Mouse (Mus musculus): ENCODE results near the gene Cracr2b. TPM values are rescaled to one million over a fixed set of nuclear protein-coding genes. Genes with fewer than 3 reads are reported as not detected.

Gene Cracr2b
- total and polyA plus RNA-seq, 3 experiments, result 10.3 to 42.0 (median 12.4) TPM

- no peak for DNase-seq
These were observed 25.3 kb downstream of the Cracr2b start for GRCm38 (mm10) chr7:141486239-141486638.

GRCm38 (mm10) chr7:141487141-141487540 is 26.2 kb downstream of the Cracr2b start:
- DNase-seq, result no peak

GRCm38 (mm10) chr7:141491151-141491550 is 30.3 kb downstream of the Cracr2b start:
- no peak for DNase-seq

GRCm38 (mm10) chr7:141492738-141493137 is 31.8 kb downstream of the Cracr2b start:
- DNase-seq, result no peak

GRCm38 (mm10) chr7:141493729-141494128 is 32.8 kb downstream of the Cracr2b start:
- no peak for DNase-seq

- no peak for DNase-seq
These were observed 34.5 kb downstream of the Cracr2b start for GRCm38 (mm10) chr7:141495379-141495778.

- DNase-seq, result no peak
These were observed 35.0 kb downstream of the Cracr2b start for GRCm38 (mm10) chr7:141495940-141496339.

GRCm38 (mm10) chr7:141497600-141497999 is 36.7 kb downstream of the Cracr2b start:
- DNase-seq, result no peak

GRCm38 (mm10) chr7:141501820-141502555 is 41.1 kb downstream of the Cracr2b start:
- DNase-seq, result peak; percentile 84

GRCm38 (mm10) chr7:141502556-141502905 is 41.6 kb downstream of the Cracr2b start:
- DNase-seq, result no peak

- DNase-seq, result no peak
These were observed 45.4 kb downstream of the Cracr2b start for GRCm38 (mm10) chr7:141506278-141506677.

GRCm38 (mm10) chr7:141508160-141508559 is 47.3 kb downstream of the Cracr2b start:
- no peak for DNase-seq

- DNase-seq, result no peak
These were observed 49.3 kb downstream of the Cracr2b start for GRCm38 (mm10) chr7:141510196-141510595.

- DNase-seq, result no peak
These were observed 49.8 kb downstream of the Cracr2b start for GRCm38 (mm10) chr7:141510681-141511191.

Other genes with a start within 250 kb of the Cracr2b start
- under 1 TPM; 0.17 TPM for gene Lmntd2, start 247.0 kb upstream of the Cracr2b start, total RNA-seq (2021)
- 0.81 and 1.2 TPM in 2 replicates for gene Lmntd2, start 247.0 kb upstream of the Cracr2b start, polyA plus RNA-seq (2012; rRNA removed)
- gene Rassf7, start 245.2 kb upstream of the Cracr2b start, total RNA-seq (2021), result 1 to 10 TPM; 2.0 to 6.0 TPM
- gene Rassf7, start 245.2 kb upstream of the Cracr2b start, polyA plus RNA-seq (2012; rRNA removed), result 14.1 and 18.1 TPM in 2 replicates
- 10 to 100 TPM; 61.0 to 64.5 TPM for gene Phrf1, start 232.3 kb upstream of the Cracr2b start, total RNA-seq (2021)
- 23.5 and 33.7 TPM in 2 replicates for gene Phrf1, start 232.3 kb upstream of the Cracr2b start, polyA plus RNA-seq (2012; rRNA removed)
- 10 to 100 TPM in 1 of 2 experiments, 1 to 10 TPM in 1; 7.4 to 12.2 TPM for gene Irf7, start 194.6 kb upstream of the Cracr2b start, total RNA-seq (2021)
- gene Irf7, start 194.6 kb upstream of the Cracr2b start, polyA plus RNA-seq (2012; rRNA removed), result 155 and 171 TPM in 2 replicates
- 10 to 100 TPM in 1 of 2 experiments, 1 to 10 TPM in 1; 1.9 to 17.1 TPM for gene Cdhr5, start 184.3 kb upstream of the Cracr2b start, total RNA-seq (2021)
- 9.0 and 18.5 TPM in 2 replicates for gene Cdhr5, start 184.3 kb upstream of the Cracr2b start, polyA plus RNA-seq (2012; rRNA removed)
- not detected for gene Sct, start 182.0 kb upstream of the Cracr2b start, total RNA-seq (2021)
- gene Sct, start 182.0 kb upstream of the Cracr2b start, polyA plus RNA-seq (2012; rRNA removed), result 0.93 and 1.2 TPM in 2 replicates
- gene Drd4, start 169.1 kb upstream of the Cracr2b start, total RNA-seq (2021), result under 1 TPM in 1 of 2 experiments, not detected in 1; 0.31 TPM
- 0.62 and 12.1 TPM in 2 replicates for gene Drd4, start 169.1 kb upstream of the Cracr2b start, polyA plus RNA-seq (2012; rRNA removed)
- gene Deaf1, start 133.4 kb upstream of the Cracr2b start, total RNA-seq (2021), result 10 to 100 TPM; 27.8 to 30.5 TPM
- 18.7 and 34.4 TPM in 2 replicates for gene Deaf1, start 133.4 kb upstream of the Cracr2b start, polyA plus RNA-seq (2012; rRNA removed)
- gene Tmem80, start 133.4 kb upstream of the Cracr2b start, total RNA-seq (2021), result 10 to 100 TPM; 26.9 to 34.8 TPM
- 32.7 and 33.5 TPM in 2 replicates for gene Tmem80, start 133.4 kb upstream of the Cracr2b start, polyA plus RNA-seq (2012; rRNA removed)
- 1 to 10 TPM; 2.7 to 3.0 TPM for gene Eps8l2, start 122.2 kb upstream of the Cracr2b start, total RNA-seq (2021)
- 2.6 and 3.8 TPM in 2 replicates for gene Eps8l2, start 122.2 kb upstream of the Cracr2b start, polyA plus RNA-seq (2012; rRNA removed)
- gene Taldo1, start 68.9 kb upstream of the Cracr2b start, total RNA-seq (2021), result 100 to 1,000 TPM; 640 to 700 TPM
- gene Taldo1, start 68.9 kb upstream of the Cracr2b start, polyA plus RNA-seq (2012; rRNA removed), result 260 and 309 TPM in 2 replicates
- gene Gatd1, start 47.0 kb upstream of the Cracr2b start, total RNA-seq (2021), result 10 to 100 TPM; 29.7 to 41.1 TPM
- gene Gatd1, start 47.0 kb upstream of the Cracr2b start, polyA plus RNA-seq (2012; rRNA removed), result 49.5 and 58.2 TPM in 2 replicates
- 1 to 10 TPM; 1.6 to 2.8 TPM for gene Cend1, start 31.6 kb upstream of the Cracr2b start, total RNA-seq (2021)
- gene Cend1, start 31.6 kb upstream of the Cracr2b start, polyA plus RNA-seq (2012; rRNA removed), result 1.00 and 1.2 TPM in 2 replicates
- gene Slc25a22, start 23.2 kb upstream of the Cracr2b start, total RNA-seq (2021), result 100 to 1,000 TPM; 125 to 172 TPM
- gene Slc25a22, start 23.2 kb upstream of the Cracr2b start, polyA plus RNA-seq (2012; rRNA removed), result 234 and 236 TPM in 2 replicates
- gene Pidd1, start 17.1 kb upstream of the Cracr2b start, total RNA-seq (2021), result 1 to 10 TPM; 1.4 to 1.5 TPM
- gene Pidd1, start 17.1 kb upstream of the Cracr2b start, polyA plus RNA-seq (2012; rRNA removed), result 9.2 and 11.2 TPM in 2 replicates
- gene Rplp2, start 13.7 kb upstream of the Cracr2b start, total RNA-seq (2021), result 1,000 to 10,000 TPM in 1 of 2 experiments, 100 to 1,000 TPM in 1; 577 to 1,228 TPM
- 207 and 254 TPM in 2 replicates for gene Rplp2, start 13.7 kb upstream of the Cracr2b start, polyA plus RNA-seq (2012; rRNA removed)
- 1,000 to 10,000 TPM in 1 of 2 experiments, 100 to 1,000 TPM in 1; 905 to 1,265 TPM for gene Pnpla2, start 5.9 kb upstream of the Cracr2b start, total RNA-seq (2021)
- 1,146 and 1,725 TPM in 2 replicates for gene Pnpla2, start 5.9 kb upstream of the Cracr2b start, polyA plus RNA-seq (2012; rRNA removed)
- 100 to 1,000 TPM; 325 to 452 TPM for gene Cd151, start 6.3 kb downstream of the Cracr2b start, total RNA-seq (2021)
- 899 and 918 TPM in 2 replicates for gene Cd151, start 6.3 kb downstream of the Cracr2b start, polyA plus RNA-seq (2012; rRNA removed)
- gene Polr2l, start 14.0 kb downstream of the Cracr2b start, total RNA-seq (2021), result 100 to 1,000 TPM in 1 of 2 experiments, 10 to 100 TPM in 1; 84.4 to 140 TPM
- 68.5 and 71.0 TPM in 2 replicates for gene Polr2l, start 14.0 kb downstream of the Cracr2b start, polyA plus RNA-seq (2012; rRNA removed)
- gene Tspan4, start 14.1 kb downstream of the Cracr2b start, total RNA-seq (2021), result 100 to 1,000 TPM in 1 of 2 experiments, 10 to 100 TPM in 1; 47.8 to 125 TPM
- gene Tspan4, start 14.1 kb downstream of the Cracr2b start, polyA plus RNA-seq (2012; rRNA removed), result 227 and 256 TPM in 2 replicates
- gene Chid1, start 78.8 kb downstream of the Cracr2b start, total RNA-seq (2021), result 10 to 100 TPM; 50.7 to 69.2 TPM
- 34.7 and 37.4 TPM in 2 replicates for gene Chid1, start 78.8 kb downstream of the Cracr2b start, polyA plus RNA-seq (2012; rRNA removed)
- gene Ap2a2, start 101.1 kb downstream of the Cracr2b start, total RNA-seq (2021), result 10 to 100 TPM; 51.3 to 70.1 TPM
- gene Ap2a2, start 101.1 kb downstream of the Cracr2b start, polyA plus RNA-seq (2012; rRNA removed), result 33.8 and 36.4 TPM in 2 replicates
- gene Muc6, start 194.2 kb downstream of the Cracr2b start, total RNA-seq (2021), result not detected
- gene Muc6, start 194.2 kb downstream of the Cracr2b start, polyA plus RNA-seq (2012; rRNA removed), result 0.01 and 0.09 TPM in 2 replicates
- gene Muc2, start 229.2 kb downstream of the Cracr2b start, total RNA-seq (2021), result under 1 TPM; 0.17 to 0.75 TPM
- gene Muc2, start 229.2 kb downstream of the Cracr2b start, polyA plus RNA-seq (2012; rRNA removed), result 0.54 and 0.67 TPM in 2 replicates